Mouse (Mus musculus) cerebellum, postnatal 10 days (tissue): ENCODE results near the gene Sptbn4.

ENCODE experiments used
- DNase-seq, 2 experiments: peaks; one replicate each; pipeline ENCODE4 v3.0.0; 2021; ENCODE audit warnings: mixed read lengths in 2 of 2

The Sptbn4 gene

GRCm38 (mm10) chr7:27473835-27474489 lies 26.5 kb upstream of the Sptbn4 start:
- DNase-seq: no peak

DNA sequence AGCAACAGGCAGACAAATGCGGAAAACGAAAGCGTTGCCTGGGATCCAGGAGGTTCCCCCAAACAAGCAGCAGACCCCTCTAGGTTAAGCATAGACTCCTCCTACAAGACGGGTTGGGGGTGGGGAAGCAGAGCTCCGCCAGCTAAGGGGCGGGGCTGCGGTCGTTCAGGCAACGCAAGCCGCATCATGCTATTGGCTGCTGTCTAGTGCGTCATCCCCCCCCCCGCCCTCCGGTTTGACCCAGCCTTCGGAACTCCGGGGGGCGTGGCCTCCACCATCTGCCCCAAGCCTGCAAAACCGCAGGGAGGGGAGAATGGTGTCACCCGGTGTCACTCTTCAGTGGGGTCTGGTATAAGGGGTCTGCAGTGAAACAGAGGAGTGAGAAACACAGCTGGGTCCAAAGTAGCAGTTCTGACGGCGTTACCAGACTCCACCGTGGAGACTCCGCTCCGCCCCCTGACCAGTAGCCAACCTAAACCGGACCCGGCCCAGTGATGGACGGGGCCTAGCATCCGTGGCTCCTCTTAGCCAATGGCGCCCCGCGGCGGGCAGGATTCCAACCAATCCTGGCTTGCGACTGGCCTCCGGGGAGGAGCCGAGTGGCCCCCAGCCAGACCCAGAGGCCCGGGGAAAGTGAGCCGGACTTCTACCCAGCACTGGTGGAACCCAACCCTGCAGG lies 25.8 kb upstream of the Sptbn4 start, which contains the start of gene Sertad3:
Sertad3 (plus strand) TSS at position 613 of the 679 bp plus-strand sequence.
- peak; percentile 100 for DNase-seq

DNA sequence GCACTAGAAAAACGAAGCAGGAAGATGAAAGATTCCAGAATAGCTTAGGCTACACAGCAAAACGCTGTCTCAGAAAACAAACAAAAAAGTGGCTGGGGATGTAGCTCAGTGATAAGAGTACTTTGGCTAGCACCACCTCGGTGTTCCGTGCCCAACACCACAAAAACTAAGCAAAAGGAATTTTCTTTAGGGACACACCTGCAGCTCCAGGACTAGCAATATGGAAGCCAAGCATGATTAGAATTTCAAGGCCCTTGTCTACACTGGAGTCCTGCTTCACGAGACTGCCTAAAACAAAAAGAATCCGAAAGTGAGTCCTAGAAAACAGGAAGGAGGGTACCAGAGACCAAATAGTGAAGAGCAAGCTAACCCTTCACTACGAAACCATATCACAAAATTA lies 25.1 kb upstream of the Sptbn4 start:
- peak in 1 of 2 experiments; percentile 40 for DNase-seq

DNA sequence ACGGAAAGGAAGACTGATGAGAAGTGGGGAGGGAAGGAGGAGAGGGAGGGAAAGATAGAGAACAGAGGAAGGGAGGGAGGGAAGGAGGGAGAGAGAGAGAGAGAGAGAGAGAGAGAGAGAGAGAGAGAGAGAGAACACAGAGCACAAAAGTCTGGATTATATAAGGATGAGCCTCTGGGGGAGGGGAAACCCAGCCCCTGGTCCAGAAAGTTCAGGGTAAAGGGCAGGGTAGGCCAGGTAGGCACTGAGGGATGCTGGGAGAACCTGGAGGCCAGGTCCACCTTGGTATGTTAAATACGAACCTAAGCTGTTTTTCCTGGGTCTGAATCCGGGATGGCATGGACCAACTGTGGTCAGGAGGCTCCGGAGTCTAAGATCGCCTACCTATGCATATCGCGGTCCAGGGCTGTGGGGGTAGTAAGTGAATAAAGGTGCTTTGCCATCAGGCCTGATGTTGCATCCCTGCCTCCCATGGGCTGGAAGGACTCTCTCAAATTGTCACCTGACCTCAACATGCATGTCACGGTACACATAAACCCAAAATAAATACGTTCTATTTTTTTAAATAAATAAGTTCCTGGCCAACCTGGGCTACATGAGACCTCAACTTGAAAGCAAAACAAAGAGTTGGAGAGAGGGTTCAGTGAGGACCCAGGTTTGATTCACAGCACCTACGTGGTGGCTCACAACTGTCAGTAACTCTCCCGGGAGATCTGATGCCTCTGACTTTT lies 24.1 kb upstream of the Sptbn4 start:
- DNase-seq: no peak

DNA sequence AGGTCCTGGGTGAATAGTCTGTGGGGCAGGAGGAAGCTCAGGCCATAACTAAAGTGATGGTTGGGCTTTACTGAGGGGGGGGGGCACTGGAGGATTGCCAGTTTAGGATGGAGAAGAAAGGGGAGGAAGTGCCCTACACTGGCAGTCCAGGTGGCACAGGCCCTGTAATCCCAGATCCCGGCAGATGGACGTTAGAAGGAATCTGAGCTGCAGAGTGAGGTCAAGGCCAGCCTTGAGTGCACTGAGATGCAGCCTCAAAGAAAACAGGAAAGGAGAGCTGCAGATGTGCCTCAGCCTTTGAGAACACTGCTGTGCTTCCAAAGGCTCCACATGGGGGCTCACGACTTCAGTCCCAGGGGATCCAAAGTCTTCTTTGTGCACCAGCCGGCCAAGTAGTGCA lies 20.2 kb upstream of the Sptbn4 start:
- DNase-seq: peak; percentile 62 to 65

- no peak for DNase-seq
Measured at GRCm38 (mm10) chr7:27460477-27460876, 13.0 kb upstream of the Sptbn4 start.

DNA sequence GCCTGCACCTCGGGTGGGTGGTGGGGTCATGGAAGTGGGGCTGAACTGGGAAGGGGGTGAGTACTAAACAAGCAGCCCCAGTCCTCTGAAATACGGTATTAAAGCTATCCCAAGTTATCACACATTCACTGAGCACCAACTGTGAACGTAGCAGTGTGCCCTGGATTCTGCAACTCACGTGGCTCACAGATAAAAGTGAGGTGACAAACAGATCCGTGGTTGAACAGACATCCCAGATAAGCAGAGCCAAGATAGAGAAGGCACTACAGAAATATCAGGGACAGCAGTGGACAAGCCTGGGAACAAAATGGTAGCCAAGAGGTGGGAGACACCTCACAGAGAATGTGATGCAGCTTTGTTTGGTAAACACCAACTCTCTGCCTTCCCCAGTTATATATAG lies 12.2 kb upstream of the Sptbn4 start:
- DNase-seq: no peak

DNA sequence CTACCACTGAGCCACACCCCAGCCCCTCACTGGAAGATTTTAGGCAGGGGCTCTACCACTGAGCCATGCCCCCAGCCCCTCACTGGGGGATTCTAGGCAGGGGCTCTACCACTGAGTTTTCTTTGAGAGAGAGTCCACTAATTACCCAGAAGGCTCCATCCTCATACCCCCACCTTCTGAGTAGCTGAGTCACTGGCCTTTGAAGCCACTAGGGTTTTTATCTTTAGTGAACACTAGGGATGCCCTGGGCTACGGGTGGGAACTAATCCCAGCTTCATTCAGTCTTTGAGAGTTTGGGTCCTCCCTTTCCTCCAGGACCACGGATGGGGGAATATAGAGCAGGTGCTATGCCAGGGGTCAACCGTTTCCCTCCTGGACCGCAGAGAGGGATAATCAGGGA lies 11.1 kb upstream of the Sptbn4 start:
- DNase-seq: no peak

DNA sequence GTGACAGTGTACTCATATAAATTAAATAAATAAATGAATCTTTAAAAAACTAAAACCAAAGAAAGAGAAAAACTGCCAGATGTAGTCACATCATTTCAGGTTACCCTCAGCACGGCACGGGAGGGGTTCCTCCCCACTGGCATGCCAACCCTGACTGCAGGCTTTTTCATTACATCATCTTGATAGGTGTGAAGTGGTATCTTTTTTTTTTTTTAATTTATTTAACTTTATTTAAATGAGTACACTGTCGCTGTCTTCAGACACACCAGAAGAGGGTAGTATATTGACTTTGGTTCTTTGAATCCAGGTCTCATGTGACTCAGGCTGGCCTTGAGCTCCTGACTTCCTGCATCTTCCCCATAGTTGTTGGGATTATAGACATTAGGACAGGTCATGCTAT lies 7.8 kb upstream of the Sptbn4 start:
- DNase-seq: no peak

DNA sequence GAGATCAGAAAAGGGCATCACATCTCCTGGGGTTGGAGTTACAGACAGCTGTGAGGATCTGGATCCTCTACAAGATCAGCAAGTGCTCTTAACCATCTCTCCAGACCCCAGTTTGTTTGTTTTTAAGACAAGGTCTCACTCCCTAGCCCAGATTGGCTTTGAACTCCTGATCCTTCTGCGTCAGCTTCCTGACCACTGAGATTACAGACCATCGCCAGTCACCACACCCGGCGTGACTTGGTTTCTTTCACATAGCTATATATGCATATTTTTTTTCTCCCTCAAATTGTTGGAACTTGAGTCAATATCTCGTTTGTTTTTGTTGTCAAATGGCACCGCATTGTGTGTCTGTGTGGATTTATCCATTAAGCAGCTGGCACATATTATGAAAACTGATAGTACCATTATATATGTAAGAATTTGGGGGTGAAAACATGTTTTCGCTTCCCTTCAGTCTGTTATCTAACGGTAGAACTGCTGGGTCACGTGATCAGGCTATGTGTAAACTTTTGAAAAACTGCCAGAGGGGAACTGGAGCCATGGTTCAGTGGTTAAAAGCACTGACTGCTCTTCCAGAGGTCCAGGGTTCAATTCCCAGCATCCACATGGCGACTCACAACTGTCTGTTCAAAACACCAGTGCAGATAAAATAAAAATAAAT lies 7.1 kb upstream of the Sptbn4 start:
- DNase-seq: no peak

GRCm38 (mm10) chr7:27452206-27452770 lies 4.8 kb upstream of the Sptbn4 start:
- no peak for DNase-seq

DNA sequence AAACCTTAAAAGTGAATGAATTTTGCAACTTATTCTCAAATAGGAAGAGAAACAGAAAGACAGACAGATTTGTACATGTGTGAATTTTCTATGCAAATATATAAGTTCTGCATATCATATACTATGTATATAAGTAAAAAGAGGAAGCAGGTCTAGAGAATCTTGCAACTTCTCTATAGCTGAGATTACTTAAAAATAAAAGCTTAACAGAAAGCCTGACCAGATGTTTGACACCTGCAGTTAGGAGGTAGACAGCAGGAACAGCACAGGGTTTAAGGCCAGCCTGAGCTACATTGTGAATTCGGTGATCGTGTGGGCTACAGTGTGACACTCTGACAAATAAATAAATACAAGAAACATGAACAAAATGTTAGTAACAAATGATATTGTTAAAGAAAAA lies 3.9 kb upstream of the Sptbn4 start:
- DNase-seq: no peak

GRCm38 (mm10) chr7:27449256-27449862 lies 1.9 kb upstream of the Sptbn4 start:
- peak; percentile 88 to 93 for DNase-seq

DNA sequence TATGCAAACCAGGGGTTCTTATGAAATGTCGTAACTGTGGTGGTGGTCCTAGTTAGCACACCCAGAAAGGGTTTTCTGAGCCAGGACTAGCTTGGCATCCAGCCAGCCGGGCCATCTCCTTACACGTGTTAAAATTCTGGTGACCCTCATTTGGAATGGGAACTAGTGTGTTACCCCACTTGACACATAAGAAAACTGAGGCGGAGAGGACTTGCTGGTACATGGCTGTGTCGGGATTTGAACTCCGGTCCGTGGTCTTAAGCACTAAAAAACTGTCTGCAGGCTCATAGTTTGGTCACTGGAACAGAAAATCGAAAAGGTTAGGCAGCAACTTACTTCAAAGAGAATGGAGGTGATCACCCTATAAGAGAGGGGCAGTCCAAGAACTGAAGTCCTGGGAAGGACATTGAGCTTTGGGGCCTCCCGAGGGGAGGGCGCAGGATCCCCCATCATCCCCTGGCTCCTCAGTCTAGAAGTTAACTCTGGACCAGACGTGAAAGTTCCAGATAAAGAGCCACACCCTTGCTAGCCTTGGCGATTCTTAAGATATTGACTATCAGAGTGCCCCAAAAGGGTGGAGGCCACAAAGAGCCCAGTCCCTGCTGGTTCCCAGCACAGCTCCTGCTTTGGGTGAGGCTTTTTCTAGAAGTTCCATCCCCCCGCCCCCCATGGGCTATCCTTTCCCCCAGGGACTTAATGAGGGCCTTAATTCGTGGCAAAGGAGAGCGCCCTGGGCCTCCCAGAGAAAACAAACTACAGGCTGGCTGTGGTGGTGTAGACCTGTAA lies 1.1 kb upstream of the Sptbn4 start:
- DNase-seq: peak; percentile 70 to 76

GRCm38 (mm10) chr7:27446521-27447418 lies 716 bp downstream of the Sptbn4 start:
- peak; percentile 82 to 85 for DNase-seq

- peak; percentile 65 to 67 for DNase-seq
Measured at GRCm38 (mm10) chr7:27446051-27446450, 1.4 kb downstream of the Sptbn4 start.

GRCm38 (mm10) chr7:27440014-27440413 lies 7.5 kb downstream of the Sptbn4 start:
- DNase-seq: peak in 1 of 2 experiments; percentile 45

- DNase-seq: peak; percentile 53 to 59
Measured at GRCm38 (mm10) chr7:27437544-27437943, 9.9 kb downstream of the Sptbn4 start.

GRCm38 (mm10) chr7:27433794-27434193 lies 13.7 kb downstream of the Sptbn4 start:
- DNase-seq: no peak

- no peak for DNase-seq
Measured at GRCm38 (mm10) chr7:27433349-27433748, 14.1 kb downstream of the Sptbn4 start.
